Mouse (Mus musculus): ENCODE measurements at regions not wholly inside any gene's neighbourhood (a gene's known extent, or its start where the extent isn't known, plus 50 kb on each side); places are given as distances from the start of the nearest gene placed in this dataset.

GRCm38 (mm10) chr17:67569865-67570264, 62.7 kb downstream of the Lrrc30 start:
- no peak for DNase-seq

- no peak for DNase-seq
Observed at GRCm38 (mm10) chr17:67566216-67566615, 66.3 kb downstream of the Lrrc30 start.

GRCm38 (mm10) chr17:67565746-67566145, 66.8 kb downstream of the Lrrc30 start:
- no peak for DNase-seq

GRCm38 (mm10) chr17:67564845-67565244, 67.7 kb downstream of the Lrrc30 start:
- DNase-seq = no peak

GRCm38 (mm10) chr17:67563036-67563435, 69.5 kb downstream of the Lrrc30 start:
- no peak for DNase-seq

- DNase-seq = no peak
Observed at GRCm38 (mm10) chr17:67561802-67562201, 70.7 kb downstream of the Lrrc30 start.

- no peak for DNase-seq
Observed at GRCm38 (mm10) chr17:67557351-67557870, 75.1 kb downstream of the Lrrc30 start.

GRCm38 (mm10) chr17:67552581-67553139, 79.9 kb downstream of the Lrrc30 start:
- no peak for DNase-seq

GRCm38 (mm10) chr17:67548966-67549700, 83.4 kb downstream of the Lrrc30 start:
- no peak for DNase-seq

GRCm38 (mm10) chr17:67544410-67544809, 88.1 kb downstream of the Lrrc30 start:
- DNase-seq = no peak

GRCm38 (mm10) chr17:67532331-67532730, 100.2 kb downstream of the Lrrc30 start:
- no peak for DNase-seq

- DNase-seq = no peak
Observed at GRCm38 (mm10) chr17:67520848-67521411, 111.6 kb downstream of the Lrrc30 start.

GRCm38 (mm10) chr17:67515601-67516147, 116.8 kb downstream of the Lrrc30 start:
- no peak for DNase-seq

GRCm38 (mm10) chr17:67514387-67515241, 117.9 kb downstream of the Lrrc30 start:
- no peak for DNase-seq

GRCm38 (mm10) chr17:67512699-67513450, 119.6 kb downstream of the Lrrc30 start:
- no peak for DNase-seq

GRCm38 (mm10) chr17:67512008-67512407, 120.5 kb downstream of the Lrrc30 start:
- no peak for DNase-seq

- no peak for DNase-seq
Observed at GRCm38 (mm10) chr17:67509921-67510320, 122.6 kb downstream of the Lrrc30 start.

GRCm38 (mm10) chr17:67509091-67509618, 123.4 kb downstream of the Lrrc30 start:
- DNase-seq = no peak

GRCm38 (mm10) chr17:67508353-67508752, 124.2 kb downstream of the Lrrc30 start:
- DNase-seq = no peak

GRCm38 (mm10) chr17:67506466-67506865, 126.1 kb downstream of the Lrrc30 start:
- DNase-seq = no peak

GRCm38 (mm10) chr17:67504502-67505033, 128.0 kb downstream of the Lrrc30 start:
- no peak for DNase-seq
